Mouse (Mus musculus) hindbrain, embryonic 16.5 days (tissue): ENCODE data around the gene Sema4d. TPM values are rescaled to one million over a fixed set of nuclear protein-coding genes. Genes with fewer than 3 reads are reported as not detected.

ENCODE experiments used
- ATAC-seq: fragments of 200-750 bp; cut with Nextera tagmentation; 2 replicates; pipeline ENCODE4 v1.8.0; 2017; ENCODE audit warnings: moderate TSS enrichment, moderate library complexity
- H3K27ac ChIP-seq: fragments of 300-500 bp; sonication (generic); 2 replicates; pipeline ENCODE4 v1.5.1; 2014; ENCODE audit warnings: low read depth, mild to moderate bottlenecking, control low read depth, low read length, moderate library complexity
- H3K27me3 ChIP-seq: fragments of 300-500 bp; sonication (generic); replicated peaks from 2 replicates; pipeline ENCODE4 v1.6.1; 2014; ENCODE audit warnings: low read length; ENCODE audit not compliant: control insufficient read depth, insufficient read depth
- H3K36me3 ChIP-seq: fragments of 300-500 bp; sonication (generic); 2 replicates; pipeline ENCODE4 v1.6.1; 2014; ENCODE audit warnings: mild to moderate bottlenecking, low read length, moderate library complexity, mixed read lengths; ENCODE audit not compliant: control insufficient read depth, insufficient read depth
- H3K4me1 ChIP-seq: fragments of 300-500 bp; sonication (generic); 2 replicates; pipeline ENCODE4 v1.6.1; 2014; ENCODE audit warnings: low read depth, low read length; ENCODE audit not compliant: control insufficient read depth, insufficient read depth
- H3K4me2 ChIP-seq: fragments of 300-500 bp; sonication (generic); 2 replicates; pipeline ENCODE4 v1.6.1; 2014; ENCODE audit warnings: mild to moderate bottlenecking, low read length, control low read depth, moderate library complexity
- H3K4me3 ChIP-seq: fragments of 300-500 bp; sonication (generic); 2 replicates; pipeline ENCODE4 v1.5.1; 2014; ENCODE audit warnings: mild to moderate bottlenecking, low read length, control low read depth, moderate library complexity
- H3K9ac ChIP-seq: fragments of 300-500 bp; sonication (generic); 2 replicates; pipeline ENCODE4 v1.6.1; 2014; ENCODE audit warnings: low read depth, mild to moderate bottlenecking, control low read depth, low read length, moderate library complexity
- H3K9me3 ChIP-seq: fragments of 300-500 bp; sonication (generic); 2 replicates; pipeline ENCODE4 v1.6.1; 2014; ENCODE audit warnings: mild to moderate bottlenecking, low read length, moderate library complexity; ENCODE audit not compliant: control insufficient read depth
- WGBS: fragments of 180-500 bp; shearing (Covaris S2); extraction: QIAGEN DNeasy Blood & Tissue Kit; methylation state at CpG from one replicate; pipeline ENCODE4 v1.1.7; 2014; 5-methylcytosine and 5-hydroxymethylcytosine counted together
- polyA plus RNA-seq: library from polyadenylated mRNA; unstranded; fragments of >200 nt; fragmentation: Nextera tagmentation; extraction: Ambion mirVana; gene quantifications from 2 replicates; pipeline ENCODE4 v1.2.1, GENCODE M21; 2015

The Sema4d gene
- polyA plus RNA-seq, 1 experiment from 2014 or later = 14.3 TPM

GRCm38 (mm10) chr13:51787858-51788257 lies 5.7 kb downstream of the Sema4d start:
- H3K9me3 ChIP-seq = no peaks in the 10 kb centered on the region
- H3K9ac ChIP-seq = no peak overlapping the region
- H3K4me1 ChIP-seq = peaks cover 18% of the 10 kb centered on the region
- no peaks in the 10 kb centered on the region for H3K27me3 ChIP-seq
- 49% methylated on average over 2 of the region's 2 CpGs for WGBS
- H3K4me2 ChIP-seq = no peak overlapping the region
- H3K36me3 ChIP-seq = no peaks in the 10 kb centered on the region
- H3K4me3 ChIP-seq = no peak overlapping the region
- no peak overlapping the region for H3K27ac ChIP-seq
- no peak for ATAC-seq

- ATAC-seq = no peak
- WGBS = 91% methylated on average over 4 of the region's 4 CpGs
- peaks cover 10% of the 10 kb centered on the region for H3K4me1 ChIP-seq
- H3K9ac ChIP-seq = no peak overlapping the region
- H3K9me3 ChIP-seq = no peaks in the 10 kb centered on the region
- H3K4me2 ChIP-seq = no peak overlapping the region
- H3K4me3 ChIP-seq = no peak overlapping the region
- H3K36me3 ChIP-seq = no peaks in the 10 kb centered on the region
- H3K27me3 ChIP-seq = no peaks in the 10 kb centered on the region
- H3K27ac ChIP-seq = no peak overlapping the region
Measured at GRCm38 (mm10) chr13:51786616-51787015, 6.9 kb downstream of the Sema4d start.

- no peaks in the 10 kb centered on the region for H3K36me3 ChIP-seq
- no peak for ATAC-seq
- H3K27ac ChIP-seq = no peak overlapping the region
- H3K4me3 ChIP-seq = no peak overlapping the region
- H3K9me3 ChIP-seq = no peaks in the 10 kb centered on the region
- WGBS = 94% methylated on average over 8 of the region's 8 CpGs
- no peak overlapping the region for H3K9ac ChIP-seq
- peaks cover 5% of the 10 kb centered on the region for H3K4me1 ChIP-seq
- no peak overlapping the region for H3K4me2 ChIP-seq
- H3K27me3 ChIP-seq = no peaks in the 10 kb centered on the region
Measured at GRCm38 (mm10) chr13:51784476-51784875, 9.1 kb downstream of the Sema4d start.

GRCm38 (mm10) chr13:51783857-51784256 lies 9.7 kb downstream of the Sema4d start:
- Histone ChIP-seq H3K4me1 (peaks cover 5% of the 10 kb centered on the region), H3K27me3 (no peaks in the 10 kb centered on the region), H3K4me2 (no peak overlapping the region), H3K4me3 (no peak overlapping the region), H3K9ac (0 out of 2 replicates have a peak overlapping the region, but pooled peaks have one; percentile 13), H3K36me3 (no peaks in the 10 kb centered on the region), H3K9me3 (no peaks in the 10 kb centered on the region), H3K27ac (peak overlapping the region; percentile 57; the same call in 1 of the 2 replicates)
- no peak for ATAC-seq
- WGBS = 65% methylated on average over 6 of the region's 6 CpGs

GRCm38 (mm10) chr13:51780509-51781155 lies 12.9 kb downstream of the Sema4d start:
- no peak overlapping the region for H3K4me3 ChIP-seq
- H3K9ac ChIP-seq = no peak overlapping the region
- ATAC-seq = no peak
- WGBS = 95% methylated on average over 10 of the region's 10 CpGs
- no peaks in the 10 kb centered on the region for H3K27me3 ChIP-seq
- no peaks in the 10 kb centered on the region for H3K9me3 ChIP-seq
- H3K36me3 ChIP-seq = no peaks in the 10 kb centered on the region
- H3K4me2 ChIP-seq = no peak overlapping the region
- H3K27ac ChIP-seq = no peak overlapping the region
- H3K4me1 ChIP-seq = peaks cover 26% of the 10 kb centered on the region

GRCm38 (mm10) chr13:51778983-51779962 lies 14.3 kb downstream of the Sema4d start:
- Histone ChIP-seq H3K36me3 (no peaks in the 10 kb centered on the region), H3K27ac (no peak overlapping the region)
- no peak for ATAC-seq

GRCm38 (mm10) chr13:51778351-51778982 lies 15.1 kb downstream of the Sema4d start:
- peaks cover 22% of the 10 kb centered on the region for H3K4me1 ChIP-seq
- H3K4me3 ChIP-seq = no peak overlapping the region
- no peak overlapping the region for H3K27ac ChIP-seq
- no peak overlapping the region for H3K4me2 ChIP-seq
- no peak overlapping the region for H3K9ac ChIP-seq
- no peaks in the 10 kb centered on the region for H3K9me3 ChIP-seq
- H3K36me3 ChIP-seq = no peaks in the 10 kb centered on the region
- 90% methylated on average over 11 of the region's 11 CpGs for WGBS
- no peaks in the 10 kb centered on the region for H3K27me3 ChIP-seq
- no peak for ATAC-seq

More at GRCm38 (mm10) chr13:51778983-51779962, 14.3 kb downstream of the Sema4d start:
- Histone ChIP-seq H3K9ac (no peak overlapping the region), H3K9me3 (no peaks in the 10 kb centered on the region), H3K4me3 (no peak overlapping the region), H3K4me2 (no peak overlapping the region), H3K4me1 (peaks cover 25% of the 10 kb centered on the region), H3K27me3 (no peaks in the 10 kb centered on the region)
- 78% methylated on average over 25 of the region's 25 CpGs for WGBS

GRCm38 (mm10) chr13:51777738-51778274 lies 15.7 kb downstream of the Sema4d start:
- no peaks in the 10 kb centered on the region for H3K27me3 ChIP-seq
- ATAC-seq = 0 out of 2 replicates have a peak, but pooled peaks have one; percentile 11
- WGBS = 38% methylated on average over 6 of the region's 6 CpGs
- no peak overlapping the region for H3K4me3 ChIP-seq
- H3K4me2 ChIP-seq = no peak overlapping the region
- peak overlapping the region; percentile 22; the same call in 1 of the 2 replicates for H3K9ac ChIP-seq
- no peaks in the 10 kb centered on the region for H3K36me3 ChIP-seq
- H3K27ac ChIP-seq = peak overlapping the region; percentile 69
- H3K9me3 ChIP-seq = no peaks in the 10 kb centered on the region
- peaks cover 22% of the 10 kb centered on the region for H3K4me1 ChIP-seq
